Mouse (Mus musculus) MEL (cell line): ENCODE measurements around the gene Mapkap1. TPM values are rescaled to one million over a fixed set of nuclear protein-coding genes. Genes with fewer than 3 reads are reported as not detected.
"Not testable (repeated sequence)": the region's sequence is repeated elsewhere in the genome, so short reads cannot be mapped to it uniquely, and the experiment has no call there.

Experiments
- DNase-seq: peaks from one replicate; pipeline ENCODE4 v3.0.0; 2011; ENCODE audit warnings: low read depth, low spot score
- H3K27ac ChIP-seq: 2 replicates; pipeline ENCODE4 v1.5.1; 2012; ENCODE audit warnings: low read depth, mild to moderate bottlenecking, control low read depth, low read length, moderate library complexity; ENCODE audit not compliant: control insufficient read depth
- H3K27me3 ChIP-seq, 2 experiments: fragments of 150-350 bp in 1 of 2; sonication (generic) in 1 of 2; 2 replicates each; pipeline ENCODE4 v1.6.1; 2012; ENCODE audit warnings: low read length in 2 of 2, mild to moderate bottlenecking in 2 of 2, improper control_type of control experiment in 1 of 2, moderate library complexity in 1 of 2; ENCODE audit not compliant: insufficient read depth in 2 of 2, control insufficient read depth in 1 of 2
- H3K36me3 ChIP-seq, 2 experiments: 2 replicates each; pipeline ENCODE4 v1.6.1; 2012 to 2014; ENCODE audit warnings: low read length in 2 of 2, improper control_type of control experiment in 1 of 2, inconsistent platforms in 1 of 2, mild to moderate bottlenecking in 1 of 2; ENCODE audit not compliant: insufficient read depth in 2 of 2, control insufficient read depth in 1 of 2
- H3K4me1 ChIP-seq, 2 experiments: fragments of 150-350 bp in 1 of 2; sonication (generic) in 1 of 2; 2 replicates each; pipeline ENCODE4 v1.6.1; 2012; ENCODE audit warnings: low read length in 2 of 2, improper control_type of control experiment in 1 of 2, mild to moderate bottlenecking in 1 of 2; ENCODE audit not compliant: insufficient read depth in 2 of 2, control insufficient read depth in 1 of 2
- H3K4me3 ChIP-seq, 2 experiments: fragments of 150-350 bp in 1 of 2; sonication (generic) in 1 of 2; 2 replicates each; pipeline ENCODE4 v1.5.1; 2012; ENCODE audit warnings: low read depth in 2 of 2, low read length in 2 of 2, mild to moderate bottlenecking in 2 of 2, moderate library complexity in 2 of 2, control low read depth in 1 of 2, improper control_type of control experiment in 1 of 2; ENCODE audit not compliant: control insufficient read depth in 1 of 2, insufficient read depth in 1 of 2
- H3K79me2 ChIP-seq: 2 replicates; pipeline ENCODE4 v1.6.1; 2012; ENCODE audit warnings: mild to moderate bottlenecking, low read length, moderate library complexity; ENCODE audit not compliant: control insufficient read depth, poor library complexity, insufficient read depth
- H3K9ac ChIP-seq: 2 replicates; pipeline ENCODE4 v1.6.1; 2012; ENCODE audit warnings: low read depth, mild to moderate bottlenecking, control low read depth, low read length, moderate library complexity; ENCODE audit not compliant: control insufficient read depth, poor library complexity, severe bottlenecking
- H3K9me3 ChIP-seq: fragments of 150-350 bp; sonication (generic); replicated peaks from 2 replicates; pipeline ENCODE4 v1.6.1; 2012; ENCODE audit warnings: mild to moderate bottlenecking, low read length, improper control_type of control experiment, moderate library complexity; ENCODE audit not compliant: insufficient read depth
- BHLHE40 ChIP-seq: IDR thresholded peaks from 2 replicates; pipeline ENCODE4 v1.6.1; 2012; ENCODE audit warnings: low read depth, mild to moderate bottlenecking, inconsistent platforms, low read length, improper control_type of control experiment, borderline replicate concordance
- ELF1 ChIP-seq: IDR thresholded peaks from 2 replicates; pipeline ENCODE4 v1.6.1; 2014; ENCODE audit warnings: low read depth, mild to moderate bottlenecking, inconsistent platforms, low read length, improper control_type of control experiment, moderate library complexity
- EP300 ChIP-seq, 2 experiments: IDR thresholded peaks; 2 replicates each; pipeline ENCODE4 v1.6.1; 2011; ENCODE audit warnings: improper control_type of control experiment in 2 of 2, low read length in 2 of 2, low read depth in 1 of 2, mild to moderate bottlenecking in 1 of 2
- ETS1 ChIP-seq: IDR thresholded peaks from 2 replicates; pipeline ENCODE4 v1.6.1; 2012; ENCODE audit warnings: low read depth, mild to moderate bottlenecking, inconsistent platforms, low read length, improper control_type of control experiment, moderate library complexity
- GABPA ChIP-seq: IDR thresholded peaks from 2 replicates; pipeline ENCODE4 v1.6.1; 2012; ENCODE audit warnings: low read depth, mild to moderate bottlenecking, inconsistent platforms, low read length, improper control_type of control experiment, moderate library complexity
- GATA1 ChIP-seq: IDR thresholded peaks from 2 replicates; pipeline ENCODE4 v1.6.1; 2011; ENCODE audit warnings: low read depth, low read length, improper control_type of control experiment
- JUND ChIP-seq: IDR thresholded peaks from 2 replicates; pipeline ENCODE4 v1.6.1; 2011; ENCODE audit warnings: low read depth, mild to moderate bottlenecking, improper control_type of control experiment, low read length
- MAFK ChIP-seq: IDR thresholded peaks from 2 replicates; pipeline ENCODE4 v1.6.1; 2011; ENCODE audit warnings: low read depth, mild to moderate bottlenecking, low read length, improper control_type of control experiment, borderline replicate concordance
- MAX ChIP-seq: IDR thresholded peaks from 2 replicates; pipeline ENCODE4 v1.6.1; 2011; ENCODE audit warnings: low read length, improper control_type of control experiment
- NELFE ChIP-seq: IDR thresholded peaks from 2 replicates; pipeline ENCODE4 v1.6.1; 2011; ENCODE audit warnings: low read depth, low read length, improper control_type of control experiment
- NRF1 ChIP-seq: IDR thresholded peaks from 2 replicates; pipeline ENCODE4 v1.6.1; 2014; ENCODE audit warnings: low read depth, mild to moderate bottlenecking, inconsistent platforms, low read length, improper control_type of control experiment, moderate library complexity; ENCODE audit not compliant: poor library complexity, insufficient read depth, severe bottlenecking
- SIN3A ChIP-seq: IDR thresholded peaks from 2 replicates; pipeline ENCODE4 v1.6.1; 2012; ENCODE audit warnings: low read length, improper control_type of control experiment, inconsistent platforms
- SMC3 ChIP-seq: IDR thresholded peaks from 2 replicates; pipeline ENCODE4 v1.6.1; 2011; ENCODE audit warnings: low read depth, low read length, improper control_type of control experiment
- TBP ChIP-seq: IDR thresholded peaks from 2 replicates; pipeline ENCODE4 v1.8.0; 2011; ENCODE audit warnings: low read depth, low read length, improper control_type of control experiment
- UBTF ChIP-seq: IDR thresholded peaks from 2 replicates; pipeline ENCODE4 v1.6.1; 2012; ENCODE audit warnings: low read depth, mild to moderate bottlenecking, inconsistent platforms, low read length, improper control_type of control experiment, moderate library complexity, borderline replicate concordance; ENCODE audit not compliant: insufficient read depth
- USF1 ChIP-seq: IDR thresholded peaks from 2 replicates; pipeline ENCODE4 v1.6.1; 2014; ENCODE audit warnings: low read depth, mild to moderate bottlenecking, inconsistent platforms, low read length, improper control_type of control experiment, moderate library complexity
- ZC3H11A ChIP-seq: IDR thresholded peaks from 2 replicates; pipeline ENCODE4 v1.6.1; 2012; ENCODE audit warnings: low read depth, mild to moderate bottlenecking, inconsistent platforms, low read length, improper control_type of control experiment
- ZNF384 ChIP-seq: IDR thresholded peaks from 2 replicates; pipeline ENCODE4 v1.6.1; 2012; ENCODE audit warnings: low read depth, mild to moderate bottlenecking, inconsistent platforms, low read length, improper control_type of control experiment
- polyA plus RNA-seq, 2 experiments: library from polyadenylated mRNA; stranded (reverse) in 1 of 2; unstranded in 1 of 2; fragments of >175 nt in 1 of 2; fragments of >200 nt in 1 of 2; gene quantifications; 2 replicates each; pipeline versions ENCODE4 v1.2.1 to v1.2.4; 2012; ENCODE audit warnings: low replicate concordance in 2 of 2, low read depth in 1 of 2; ENCODE audit not compliant: insufficient read length in 2 of 2, insufficient read depth in 1 of 2, missing spikeins in 1 of 2
- total RNA-seq: library from RNA; depleted of rRNA; stranded (reverse); fragments of 300-350 nt; gene quantifications from 2 replicates; pipeline ENCODE4 v1.2.3, GENCODE M21; 2012

Mapkap1 gene
- total and polyA plus RNA-seq, 3 experiments, result 42.1 to 52.5 TPM; not detected in 1

DNA sequence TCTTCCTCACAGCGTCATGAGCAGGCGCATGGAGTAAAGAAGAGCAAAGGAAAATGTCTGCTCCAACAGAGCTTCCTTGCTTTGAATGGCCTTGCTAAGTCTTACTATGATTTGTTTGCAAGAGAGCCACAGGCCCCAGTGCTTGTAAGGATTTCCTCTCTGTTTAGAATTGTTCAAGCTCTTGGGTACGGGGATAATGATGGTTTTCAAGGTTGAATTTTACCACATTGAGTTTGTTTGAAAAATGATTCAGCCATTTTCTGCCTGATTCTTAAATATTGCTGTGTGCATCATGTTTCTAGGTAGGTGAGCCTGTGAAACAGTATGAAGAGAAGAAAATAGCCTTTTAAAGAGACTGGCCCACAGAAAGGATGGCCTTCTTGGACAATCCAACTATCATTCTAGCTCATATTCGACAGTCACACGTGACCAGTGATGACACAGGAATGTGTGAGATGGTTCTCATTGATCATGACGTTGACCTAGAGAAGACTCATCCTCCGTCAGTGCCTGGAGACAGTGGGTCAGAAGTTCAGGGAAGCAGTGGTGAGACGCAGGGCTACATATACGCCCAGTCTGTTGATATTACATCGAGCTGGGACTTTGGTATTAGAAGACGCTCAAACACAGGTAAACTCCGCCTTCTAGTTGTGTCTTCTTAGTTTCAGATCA lies 25.3 kb downstream of the Mapkap1 start (continued):
- TF ChIP-seq JUND (no peak), GATA1 (no peak), USF1 (peak; percentile 74), UBTF (no peak), NRF1 (0 out of 2 replicates have a peak, but pooled peaks have one; percentile 13), MAX (no peak), SMC3 (peak; percentile 27; the same call in 1 of the 2 replicates), GABPA (no peak), MAFK (no peak), BHLHE40 (no peak), TBP (no peak), ELF1 (no peak), ZC3H11A (no peak)

DNA sequence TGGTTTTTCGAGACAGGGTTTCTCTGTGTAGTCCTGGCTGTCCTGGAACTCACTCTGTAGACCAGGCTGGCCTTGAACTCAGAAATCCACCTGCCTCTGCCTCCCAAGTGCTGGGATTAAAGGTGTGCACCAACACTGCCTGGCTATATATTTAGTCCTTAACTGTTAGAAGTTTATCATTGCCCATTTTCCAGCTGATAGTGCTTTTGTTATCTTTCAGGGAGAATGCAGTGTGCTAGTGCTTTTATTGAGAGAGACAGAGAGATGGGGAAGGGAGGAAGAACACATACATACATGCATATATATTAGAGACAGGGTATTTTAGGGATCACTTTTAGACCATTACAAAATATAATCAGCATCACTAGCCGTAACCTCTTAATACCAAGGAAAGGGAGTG lies 26.3 kb downstream of the Mapkap1 start:
- DNase-seq, result peak; percentile 42
- not testable (repeated sequence) for H3K9me3 ChIP-seq, H3K79me2 ChIP-seq, H3K4me1 ChIP-seq
- H3K4me3 ChIP-seq, result peak overlapping the region in 1 of 2 experiments; percentile 52; a peak in 3 of 4 replicates
- H3K36me3 ChIP-seq, result peaks cover 0 to 15% of the 10 kb centered on the region in 2 experiments; a peak in 2 of 4 replicates
- TF ChIP-seq EP300 (IDR thresholded peaks at IDR 0.05; ENCODE audit: low read depth in 1 of 2, low read length in 2 of 2) (peak in 1 of 2 experiments; percentile 14; a peak in 1 of 4 replicates), GATA1 (peak; percentile 54), SIN3A (peak; percentile 50), NELFE (peak; percentile 7; the same call in 1 of the 2 replicates), ETS1 (peak; percentile 59; the same call in 1 of the 2 replicates), ZNF384 (0 out of 2 replicates have a peak, but pooled peaks have one; percentile 3)
- TF ChIP-seq, all 39 proteins: peak for 6; not testable (repeated sequence) for 33
- Histone ChIP-seq H3K27ac (peak overlapping the region; percentile 76), H3K9ac (peak overlapping the region; percentile 62)
- H3K27me3 ChIP-seq, result not testable (repeated sequence)
